In the genomic region with DNA sequence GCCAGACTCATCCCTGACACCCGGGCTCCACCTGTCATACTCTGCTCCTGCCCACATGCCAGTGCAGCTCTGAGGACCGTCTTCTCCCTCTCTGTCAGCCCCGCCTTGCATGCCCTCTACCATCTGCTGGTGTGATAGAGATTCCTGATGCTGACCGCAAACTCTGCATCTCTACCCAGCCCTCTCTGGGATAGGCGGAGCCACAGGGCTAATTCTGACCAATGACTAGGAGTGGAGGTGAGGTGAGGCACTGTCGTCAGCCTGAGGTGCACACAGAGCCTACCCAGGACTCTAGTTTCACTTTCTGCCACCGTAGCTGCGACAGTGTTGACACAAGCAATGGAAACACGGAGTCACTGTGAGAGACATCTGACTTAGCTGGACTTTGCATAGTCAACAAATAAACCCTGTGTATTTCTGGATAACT, we compare ENCODE assay signal across 8 mouse cellular contexts. TPM values are rescaled to one million over a fixed set of nuclear protein-coding genes. Genes with fewer than 3 reads are reported as not detected.
A peak's percentile ranks its signal among the peaks of the same experiment; 100 is the strongest.
DNase-seq lines count a peak whose midpoint lies in the region; ATAC-seq and TF ChIP-seq lines count a peak whose summit lies in the region.

No protein-coding gene starts in this region.

- H3K79me2 ChIP-seq in liver, adult 2 months (ENCODE audit: control insufficient read depth, insufficient read depth, low read length) = no peaks in the 10 kb centered on the region

- DNase-seq in 3134 (ENCODE audit: extremely low read depth, insufficient read length, low spot score) (peak; percentile 84), R1 (ENCODE audit: low read depth, low spot score) (peak; percentile 59)
- peak; percentile 73 to 76 for DNase-seq in cerebellum, postnatal 36 days
- DNase-seq in gastrocnemius, postnatal 36 days = peak; percentile 46 to 60
- peak; percentile 98 for DNase-seq in liver, adult 2 months (ENCODE audit: extremely low read depth, low read depth, low spot score)
- DNase-seq in midbrain, postnatal 0 days (ENCODE audit: low spot score) = peak; percentile 73
- peak; percentile 89 for DNase-seq in thymus, postnatal 0 days (ENCODE audit: low spot score)

- H3K4me1 ChIP-seq in intestine, embryonic 15.5 days (replicated peaks) = peaks cover 20% of the 10 kb centered on the region
- peaks cover 3% of the 10 kb centered on the region for H3K4me1 ChIP-seq in liver, adult 2 months (ENCODE audit: control insufficient read depth, insufficient read depth, low read length)
- peaks cover 17% of the 10 kb centered on the region; the same call in 1 of the 2 replicates for H3K4me1 ChIP-seq in midbrain, postnatal 0 days (ENCODE audit: insufficient read depth, low read length)

- TF ChIP-seq CTCF in liver, adult 2 months (IDR thresholded peaks at IDR 0.05; ENCODE audit: low read depth, low read length) = no peak
- TF ChIP-seq CTCF in midbrain, postnatal 0 days (IDR thresholded peaks at IDR 0.05) = no peak

- WGBS in intestine, embryonic 15.5 days = 3% methylated on average over 9 of the region's 9 CpGs
- WGBS in liver, adult 2 months = under 1% methylated on average over 9 of the region's 9 CpGs
- 3% methylated on average over 9 of the region's 9 CpGs for WGBS in midbrain, postnatal 0 days

- H3K9me3 ChIP-seq in intestine, embryonic 15.5 days = no peaks in the 10 kb centered on the region
- H3K9me3 ChIP-seq in midbrain, postnatal 0 days (ENCODE audit: low read length) = no peaks in the 10 kb centered on the region

- peak; percentile 96 for ATAC-seq in intestine, embryonic 15.5 days
- ATAC-seq in midbrain, postnatal 0 days (ENCODE audit: low FRiP score) = peak; percentile 66; the same call in 1 of the 2 replicates

- H3K9ac ChIP-seq in intestine, embryonic 15.5 days = no peak overlapping the region
- H3K9ac ChIP-seq in liver, adult 2 months (ENCODE audit: low read depth, low read length) = no peak overlapping the region
- H3K9ac ChIP-seq in midbrain, postnatal 0 days (replicated peaks; ENCODE audit: low read length, poor library complexity, severe bottlenecking) = peak overlapping the region; percentile 33; the same call in 1 of the 2 replicates

- H3K27me3 ChIP-seq in intestine, embryonic 15.5 days (replicated peaks) = no peaks in the 10 kb centered on the region
- H3K27me3 ChIP-seq in liver, adult 2 months (ENCODE audit: control insufficient read depth, insufficient read depth, low read length) = no peaks in the 10 kb centered on the region
- no peaks in the 10 kb centered on the region for H3K27me3 ChIP-seq in midbrain, postnatal 0 days (ENCODE audit: insufficient read depth, low read length)

- peak overlapping the region; percentile 23 for H3K4me3 ChIP-seq in intestine, embryonic 15.5 days (replicated peaks)
- H3K4me3 ChIP-seq in liver, adult 2 months (ENCODE audit: insufficient read depth, low read depth, low read length) = no peak overlapping the region
- peak overlapping the region; percentile 20 for H3K4me3 ChIP-seq in midbrain, postnatal 0 days (ENCODE audit: low read depth, low read length)

- intact Hi-C loops in gastrocnemius, postnatal 36 days (cut with DNase I) = no loop called here

- 0 out of 2 replicates have a peak, but pooled peaks have one; percentile 11 for TF ChIP-seq POLR2A in liver, adult 2 months (IDR thresholded peaks at IDR 0.05; ENCODE audit: extremely low read depth, insufficient read depth, low read length)

- H3K36me3 ChIP-seq in intestine, embryonic 15.5 days = no peaks in the 10 kb centered on the region
- H3K36me3 ChIP-seq in liver, adult 2 months (ENCODE audit: control insufficient read depth, insufficient read depth, low read length) = no peaks in the 10 kb centered on the region
- H3K36me3 ChIP-seq in midbrain, postnatal 0 days (ENCODE audit: insufficient read depth, low read length) = no peaks in the 10 kb centered on the region

- peak overlapping the region; percentile 59 for H3K4me2 ChIP-seq in intestine, embryonic 15.5 days (replicated peaks)
- H3K4me2 ChIP-seq in midbrain, postnatal 0 days (ENCODE audit: low read depth, low read length, poor library complexity, severe bottlenecking) = peak overlapping the region; percentile 49

- peak overlapping the region; percentile 74 for H3K27ac ChIP-seq in intestine, embryonic 15.5 days
- no peak overlapping the region; the same call in 1 of the 2 replicates for H3K27ac ChIP-seq in liver, adult 2 months (replicated peaks; ENCODE audit: insufficient read depth, low read depth, low read length)
- no peak overlapping the region for H3K27ac ChIP-seq in midbrain, postnatal 0 days (ENCODE audit: low read depth, low read length)

RNA-seq across cellular contexts. Expression of a gene that starts 10.1 kb away (rescaled TPM):
- 1 to 10 TPM; 1.7 TPM for total RNA-seq in gastrocnemius, postnatal 36 days (2021)
- 1.3 and 1.6 TPM in 2 replicates for polyA plus RNA-seq in intestine, embryonic 15.5 days (2015; fragmentation: Nextera tagmentation; extraction: Ambion mirVana)
- 0.54 and 0.55 TPM in 2 replicates for total RNA-seq in liver, adult 2 months (2014; rRNA removed)
- polyA plus RNA-seq in liver, adult 2 months (2012; rRNA removed) = 1.1 TPM in 2 replicates
- 23.6 and 28.2 TPM in 2 replicates for total RNA-seq in midbrain, postnatal 0 days (2014; rRNA removed)
- 2.6 and 3.2 TPM in 2 replicates for polyA plus RNA-seq in midbrain, postnatal 0 days (2015; fragmentation: Nextera tagmentation; extraction: Ambion mirVana)
- 0.55 and 0.69 TPM in 2 replicates for polyA plus RNA-seq in thymus, postnatal 0 days (2015; fragmentation: Nextera tagmentation; extraction: Ambion mirVana)

RNA-seq across cellular contexts. Expression of a gene that starts 48.1 kb away (rescaled TPM):
- 10 to 100 TPM; 55.1 to 58.9 TPM for total RNA-seq in gastrocnemius, postnatal 36 days (2021)
- 117 and 120 TPM in 2 replicates for polyA plus RNA-seq in intestine, embryonic 15.5 days (2015; fragmentation: Nextera tagmentation; extraction: Ambion mirVana)
- total RNA-seq in liver, adult 2 months (2014; rRNA removed) = 18.3 and 25.1 TPM in 2 replicates
- polyA plus RNA-seq in liver, adult 2 months (2012; rRNA removed) = 48.9 and 54.3 TPM in 2 replicates
- total RNA-seq in midbrain, postnatal 0 days (2014; rRNA removed) = 139 and 147 TPM in 2 replicates
- polyA plus RNA-seq in midbrain, postnatal 0 days (2015; fragmentation: Nextera tagmentation; extraction: Ambion mirVana) = 138 and 141 TPM in 2 replicates
- polyA plus RNA-seq in thymus, postnatal 0 days (2015; fragmentation: Nextera tagmentation; extraction: Ambion mirVana) = 127 and 128 TPM in 2 replicates

RNA-seq across cellular contexts. Expression of a gene that starts 48.3 kb away (rescaled TPM):
- 100 to 1,000 TPM; 356 to 381 TPM for total RNA-seq in gastrocnemius, postnatal 36 days (2021)
- 19.6 and 19.8 TPM in 2 replicates for polyA plus RNA-seq in intestine, embryonic 15.5 days (2015; fragmentation: Nextera tagmentation; extraction: Ambion mirVana)
- 9.2 and 24.3 TPM in 2 replicates for total RNA-seq in liver, adult 2 months (2014; rRNA removed)
- polyA plus RNA-seq in liver, adult 2 months (2012; rRNA removed) = 65.2 and 92.6 TPM in 2 replicates
- total RNA-seq in midbrain, postnatal 0 days (2014; rRNA removed) = 32.6 and 38.0 TPM in 2 replicates
- 24.9 and 27.4 TPM in 2 replicates for polyA plus RNA-seq in midbrain, postnatal 0 days (2015; fragmentation: Nextera tagmentation; extraction: Ambion mirVana)
- 7.9 and 10.2 TPM in 2 replicates for polyA plus RNA-seq in thymus, postnatal 0 days (2015; fragmentation: Nextera tagmentation; extraction: Ambion mirVana)
